9 mouse cellular contexts compared by ENCODE assay signal in the genomic region with DNA sequence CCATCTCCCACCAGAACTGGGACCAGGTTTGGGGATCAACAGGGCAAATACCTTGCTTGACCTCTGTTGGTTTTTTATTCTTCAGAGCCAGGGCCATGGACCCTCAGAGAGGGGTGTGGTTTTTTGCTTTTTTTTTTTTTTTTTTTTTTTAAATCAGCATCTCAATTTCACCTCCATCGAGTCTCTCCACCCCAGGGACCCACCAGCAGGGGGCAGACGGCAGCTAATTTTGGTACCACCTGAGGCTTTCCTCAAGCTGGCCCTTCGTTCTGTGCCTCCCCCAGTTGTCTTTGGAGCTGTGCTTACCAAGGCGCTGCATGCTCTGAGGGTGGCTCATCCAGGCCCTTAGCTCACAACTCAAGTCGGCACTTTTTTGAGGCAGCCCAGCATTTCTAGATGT. TPM values are rescaled to one million over a fixed set of nuclear protein-coding genes. Genes with fewer than 3 reads are reported as not detected.
DNase-seq lines count a peak whose midpoint lies in the region; ATAC-seq and TF ChIP-seq lines count a peak whose summit lies in the region.
"Had no signal": no experiment of that assay in that cellular context is flagged by ENCODE, and none has a peak within 500 bp of the region (broad histone marks: within the 10 kb centered on the region; RNA-seq: fewer than 3 reads in every experiment).

No protein-coding gene starts in this region.

- no peak for ATAC-seq in hindbrain, embryonic 13.5 days (ENCODE audit: low FRiP score)
- no peak for ATAC-seq in forebrain, embryonic 16.5 days

- WGBS in hindbrain, embryonic 10.5 days: 56% methylated on average over 5 of the region's 5 CpGs
- WGBS in hindbrain, embryonic 13.5 days: 53% methylated on average over 5 of the region's 5 CpGs
- 60% methylated on average over 5 of the region's 5 CpGs for WGBS in thymus, adult 2 months
- 50% methylated on average over 5 of the region's 5 CpGs for WGBS in forebrain, embryonic 16.5 days

- no peak overlapping the region for H3K4me2 ChIP-seq in hindbrain, embryonic 13.5 days
- no peak overlapping the region for H3K4me2 ChIP-seq in forebrain, embryonic 16.5 days (ENCODE audit: low read length)

- TF ChIP-seq POLR2A in thymus, adult 2 months (IDR thresholded peaks at IDR 0.05; ENCODE audit: control insufficient read depth, extremely low read depth, insufficient read depth, low read length, poor library complexity): no peak
- TF ChIP-seq POLR2A in bone marrow macrophage, adult 2 months (IDR thresholded peaks at IDR 0.05; ENCODE audit: borderline replicate concordance, low read depth, low read length): no peak

- H3K27me3 ChIP-seq in hindbrain, embryonic 10.5 days (ENCODE audit: insufficient read depth, poor library complexity, severe bottlenecking): no peaks in the 10 kb centered on the region
- H3K27me3 ChIP-seq in hindbrain, embryonic 13.5 days: no peaks in the 10 kb centered on the region
- no peaks in the 10 kb centered on the region for H3K27me3 ChIP-seq in thymus, adult 2 months (ENCODE audit: control insufficient read depth, insufficient read depth, low read length)
- H3K27me3 ChIP-seq in forebrain, embryonic 16.5 days (replicated peaks; ENCODE audit: control insufficient read depth, insufficient read depth, low read length): no peaks in the 10 kb centered on the region

- H3K27ac ChIP-seq in hindbrain, embryonic 10.5 days: no peak overlapping the region
- H3K27ac ChIP-seq in hindbrain, embryonic 13.5 days: no peak overlapping the region
- H3K27ac ChIP-seq in thymus, adult 2 months (ENCODE audit: control insufficient read depth, insufficient read depth, low read length): no peak overlapping the region
- no peak overlapping the region for H3K27ac ChIP-seq in bone marrow macrophage, adult 2 months (ENCODE audit: insufficient read depth, low read depth, low read length)
- no peak overlapping the region for H3K27ac ChIP-seq in forebrain, embryonic 16.5 days (ENCODE audit: low read length)

- DNase-seq in hindbrain, embryonic 10.5 days (ENCODE audit: low spot score): peak; percentile 40
- DNase-seq in thymus, adult 2 months: peak; percentile 70
- no peak for DNase-seq in thymus, adult 18-20 months
- DNase-seq in layer of hippocampus, postnatal 36 days: peak; percentile 40 to 60
- DNase-seq in right cerebral cortex, postnatal 4 days: peak; percentile 79

- H3K4me1 ChIP-seq in hindbrain, embryonic 10.5 days (replicated peaks): no peaks in the 10 kb centered on the region
- H3K4me1 ChIP-seq in hindbrain, embryonic 13.5 days (replicated peaks): peaks cover 6% of the 10 kb centered on the region
- H3K4me1 ChIP-seq in thymus, adult 2 months (replicated peaks; ENCODE audit: control insufficient read depth, insufficient read depth, low read length): peaks cover 12% of the 10 kb centered on the region
- no peaks in the 10 kb centered on the region for H3K4me1 ChIP-seq in bone marrow macrophage, adult 2 months (ENCODE audit: control insufficient read depth, insufficient read depth, low read length)
- H3K4me1 ChIP-seq in forebrain, embryonic 16.5 days (replicated peaks; ENCODE audit: control insufficient read depth, insufficient read depth, low read length): no peaks in the 10 kb centered on the region; the same call in 1 of the 2 replicates

- no peak overlapping the region for H3K9ac ChIP-seq in hindbrain, embryonic 13.5 days
- H3K9ac ChIP-seq in forebrain, embryonic 16.5 days (replicated peaks; ENCODE audit: low read depth, low read length): no peak overlapping the region

- H3K36me3 ChIP-seq in hindbrain, embryonic 10.5 days: peaks cover 83% of the 10 kb centered on the region
- peaks cover 81% of the 10 kb centered on the region for H3K36me3 ChIP-seq in hindbrain, embryonic 13.5 days
- peaks cover 21% of the 10 kb centered on the region; the same call in 1 of the 2 replicates for H3K36me3 ChIP-seq in thymus, adult 2 months (ENCODE audit: control insufficient read depth, insufficient read depth, low read length)
- peaks cover 18% of the 10 kb centered on the region for H3K36me3 ChIP-seq in forebrain, embryonic 16.5 days (ENCODE audit: control insufficient read depth, insufficient read depth)

- TF ChIP-seq CTCF in thymus, adult 2 months (IDR thresholded peaks at IDR 0.05; ENCODE audit: borderline replicate concordance, control insufficient read depth, extremely low read depth, insufficient read depth, low read length, poor library complexity): 0 out of 2 replicates have a peak, but pooled peaks have one; percentile 54
- TF ChIP-seq CTCF in bone marrow macrophage, adult 2 months (IDR thresholded peaks at IDR 0.05; ENCODE audit: low read depth, low read length): peak; percentile 24; the same call in 1 of the 2 replicates

- no peaks in the 10 kb centered on the region; the same call in 1 of the 2 replicates for H3K9me3 ChIP-seq in hindbrain, embryonic 10.5 days
- no peaks in the 10 kb centered on the region for H3K9me3 ChIP-seq in hindbrain, embryonic 13.5 days
- H3K9me3 ChIP-seq in forebrain, embryonic 16.5 days (ENCODE audit: control insufficient read depth, low read length): no peaks in the 10 kb centered on the region

- H3K4me3 ChIP-seq in hindbrain, embryonic 10.5 days: no peak overlapping the region
- no peak overlapping the region for H3K4me3 ChIP-seq in hindbrain, embryonic 13.5 days
- no peak overlapping the region for H3K4me3 ChIP-seq in thymus, adult 2 months (ENCODE audit: control insufficient read depth, insufficient read depth, low read length)
- no peak overlapping the region for H3K4me3 ChIP-seq in bone marrow macrophage, adult 2 months (ENCODE audit: insufficient read depth, low read length)
- H3K4me3 ChIP-seq in forebrain, embryonic 16.5 days (replicated peaks; ENCODE audit: low read length): no peak overlapping the region

RNA-seq across cellular contexts. Expression of a gene that starts 11.7 kb away (rescaled TPM):
- polyA plus RNA-seq in hindbrain, embryonic 10.5 days (2016; fragmentation: Nextera tagmentation; extraction: Ambion mirVana): 16.7 and 22.1 TPM in 2 replicates
- 23.1 and 23.8 TPM in 2 replicates for polyA plus RNA-seq in hindbrain, embryonic 13.5 days (2015; fragmentation: Nextera tagmentation; extraction: Ambion mirVana)
- 15.3 and 18.2 TPM in 2 replicates for polyA plus RNA-seq in thymus, adult 2 months (2012; rRNA removed)
- 10.4 and 11.8 TPM in 2 replicates for polyA plus RNA-seq in bone marrow macrophage, adult 2 months (2012; ENCODE audit: insufficient read depth, insufficient read length, missing spikeins)
- total RNA-seq in layer of hippocampus, postnatal 36 days (2021): 10 to 100 TPM; 18.1 to 18.6 TPM
- polyA plus RNA-seq in forebrain, embryonic 16.5 days (2015; fragmentation: Nextera tagmentation; extraction: Ambion mirVana): 17.1 and 22.4 TPM in 2 replicates

RNA-seq across cellular contexts. Expression of a gene that starts 12.1 kb away (rescaled TPM):
- polyA plus RNA-seq in hindbrain, embryonic 10.5 days (2016; fragmentation: Nextera tagmentation; extraction: Ambion mirVana): 184 TPM in 2 replicates
- polyA plus RNA-seq in hindbrain, embryonic 13.5 days (2015; fragmentation: Nextera tagmentation; extraction: Ambion mirVana): 123 and 128 TPM in 2 replicates
- 32.8 and 36.7 TPM in 2 replicates for polyA plus RNA-seq in thymus, adult 2 months (2012; rRNA removed)
- 26.4 and 27.9 TPM in 2 replicates for polyA plus RNA-seq in bone marrow macrophage, adult 2 months (2012; ENCODE audit: insufficient read depth, insufficient read length, missing spikeins)
- total RNA-seq in layer of hippocampus, postnatal 36 days (2021): 10 to 100 TPM; 79.1 to 79.2 TPM
- polyA plus RNA-seq in forebrain, embryonic 16.5 days (2015; fragmentation: Nextera tagmentation; extraction: Ambion mirVana): 116 and 118 TPM in 2 replicates

RNA-seq across cellular contexts. Expression of a gene that starts 17.7 kb away (rescaled TPM):
- polyA plus RNA-seq in hindbrain, embryonic 10.5 days (2016; fragmentation: Nextera tagmentation; extraction: Ambion mirVana): 17.1 and 19.4 TPM in 2 replicates
- polyA plus RNA-seq in hindbrain, embryonic 13.5 days (2015; fragmentation: Nextera tagmentation; extraction: Ambion mirVana): 18.9 and 20.2 TPM in 2 replicates
- polyA plus RNA-seq in thymus, adult 2 months (2012; rRNA removed): 29.2 and 30.1 TPM in 2 replicates
- 7.1 and 8.2 TPM in 2 replicates for polyA plus RNA-seq in bone marrow macrophage, adult 2 months (2012; ENCODE audit: insufficient read depth, insufficient read length, missing spikeins)
- total RNA-seq in layer of hippocampus, postnatal 36 days (2021): 10 to 100 TPM; 14.2 to 14.3 TPM
- 25.4 and 28.3 TPM in 2 replicates for polyA plus RNA-seq in forebrain, embryonic 16.5 days (2015; fragmentation: Nextera tagmentation; extraction: Ambion mirVana)

RNA-seq across cellular contexts. Expression of a gene that starts 19.2 kb away (rescaled TPM):
- 1.2 and 1.5 TPM in 2 replicates for polyA plus RNA-seq in hindbrain, embryonic 10.5 days (2016; fragmentation: Nextera tagmentation; extraction: Ambion mirVana)
- 2.2 and 3.6 TPM in 2 replicates for polyA plus RNA-seq in hindbrain, embryonic 13.5 days (2015; fragmentation: Nextera tagmentation; extraction: Ambion mirVana)
- 0.24 and 0.31 TPM in 2 replicates for polyA plus RNA-seq in thymus, adult 2 months (2012; rRNA removed)
- polyA plus RNA-seq in bone marrow macrophage, adult 2 months (2012; ENCODE audit: insufficient read depth, insufficient read length, missing spikeins): not detected in 2 replicates
- under 1 TPM; 0.40 to 0.43 TPM for total RNA-seq in layer of hippocampus, postnatal 36 days (2021)
- 3.9 and 4.9 TPM in 2 replicates for polyA plus RNA-seq in forebrain, embryonic 16.5 days (2015; fragmentation: Nextera tagmentation; extraction: Ambion mirVana)
- polyA plus RNA-seq: large intestine, adult 2 months had no signal

RNA-seq across cellular contexts. Expression of a gene that starts 28.5 kb away (rescaled TPM):
- polyA plus RNA-seq in hindbrain, embryonic 10.5 days (2016; fragmentation: Nextera tagmentation; extraction: Ambion mirVana): 0.95 and 1.3 TPM in 2 replicates
- polyA plus RNA-seq in hindbrain, embryonic 13.5 days (2015; fragmentation: Nextera tagmentation; extraction: Ambion mirVana): 1.6 and 2.3 TPM in 2 replicates
- polyA plus RNA-seq in thymus, adult 2 months (2012; rRNA removed): 0.73 and 0.79 TPM in 2 replicates
- polyA plus RNA-seq in bone marrow macrophage, adult 2 months (2012; ENCODE audit: insufficient read depth, insufficient read length, missing spikeins): not detected in 2 replicates
- total RNA-seq in layer of hippocampus, postnatal 36 days (2021): 1 to 10 TPM in 1 of 2 experiments, under 1 TPM in 1; 0.62 to 1.9 TPM
- 21.8 and 32.1 TPM in 2 replicates for polyA plus RNA-seq in forebrain, embryonic 16.5 days (2015; fragmentation: Nextera tagmentation; extraction: Ambion mirVana)

Comparison
In these comparisons a context has a peak if more than half of its experiments do, and no peak if none do; other contexts are left out.
1. DNase-seq: peak in hindbrain, embryonic 10.5 days (single experiment), thymus, adult 2 months (single experiment), layer of hippocampus, postnatal 36 days (2 of 2) and right cerebral cortex, postnatal 4 days (single experiment); none in thymus, adult 18-20 months (0 of 2).